Mouse (Mus musculus) cerebellum, adult 2 months (tissue): ENCODE measurements around the gene Nkd2.

Experiments
- CTCF ChIP-seq: fragments of 200-500 bp; IDR thresholded peaks from 2 replicates; pipeline ENCODE4 v1.5.1; 2011; ENCODE audit warnings: low read depth, mild to moderate bottlenecking, control low read depth, low read length, moderate library complexity, borderline replicate concordance; ENCODE audit not compliant: insufficient read depth
- POLR2A ChIP-seq: fragments of 200-500 bp; IDR thresholded peaks from 2 replicates; pipeline ENCODE4 v1.6.1; 2011; ENCODE audit warnings: low read length, control low read depth, borderline replicate concordance; ENCODE audit not compliant: insufficient read depth

- TF ChIP-seq CTCF (no peak), POLR2A (no peak)
These were observed 55.3 kb downstream of the Nkd2 start for GRCm38 (mm10) chr13:73792176-73792575.
